Mouse (Mus musculus) limb, embryonic 14.5 days (tissue): ENCODE measurements at regions not wholly inside any gene's neighbourhood (a gene's known extent, or its start where the extent isn't known, plus 50 kb on each side); places are given as distances from the start of the nearest gene placed in this dataset.

ENCODE experiments used
- ATAC-seq: fragments of 200-750 bp; cut with Nextera tagmentation; 2 replicates; pipeline ENCODE4 v1.8.0; 2017; ENCODE audit warnings: low read depth, moderate number of reproducible peaks, moderate TSS enrichment; ENCODE audit not compliant: low FRiP score
- DNase-seq: peaks from one replicate; pipeline ENCODE4 v3.0.0-alpha.2; 2015; ENCODE audit warnings: low spot score
- H3K27ac ChIP-seq: fragments of 300-500 bp; sonication (generic); replicated peaks from 2 replicates; pipeline ENCODE4 v1.5.1; 2014; ENCODE audit warnings: low read depth, mild to moderate bottlenecking, low read length, moderate library complexity, mixed read lengths
- H3K27me3 ChIP-seq: fragments of 300-500 bp; sonication (generic); 2 replicates; pipeline ENCODE4 v1.6.1; 2014; ENCODE audit warnings: low read length, mixed read lengths; ENCODE audit not compliant: control insufficient read depth, insufficient read depth
- H3K36me3 ChIP-seq: fragments of 300-500 bp; sonication (generic); 2 replicates; pipeline ENCODE4 v1.6.1; 2014; ENCODE audit warnings: mild to moderate bottlenecking, low read length, moderate library complexity, mixed read lengths; ENCODE audit not compliant: control insufficient read depth, insufficient read depth
- H3K4me1 ChIP-seq: fragments of 300-500 bp; sonication (generic); 2 replicates; pipeline ENCODE4 v1.6.1; 2014; ENCODE audit warnings: antibody characterized with exemption, low read length, mixed read lengths; ENCODE audit not compliant: control insufficient read depth, insufficient read depth
- H3K4me2 ChIP-seq: fragments of 300-500 bp; sonication (generic); replicated peaks from 2 replicates; pipeline ENCODE4 v1.6.1; 2014; ENCODE audit warnings: low read depth, mild to moderate bottlenecking, low read length, moderate library complexity; ENCODE audit not compliant: severe bottlenecking
- H3K4me3 ChIP-seq: fragments of 300-500 bp; sonication (generic); replicated peaks from 2 replicates; pipeline ENCODE4 v1.5.1; 2014; ENCODE audit warnings: low read length
- H3K9ac ChIP-seq: fragments of 300-500 bp; sonication (generic); 2 replicates; pipeline ENCODE4 v1.6.1; 2014; ENCODE audit warnings: mild to moderate bottlenecking, low read depth, low read length, moderate library complexity; ENCODE audit not compliant: severe bottlenecking
- H3K9me3 ChIP-seq: fragments of 300-500 bp; sonication (generic); 2 replicates; pipeline ENCODE4 v1.6.1; 2016; ENCODE audit warnings: low read length; ENCODE audit not compliant: control insufficient read depth
- POLR2A ChIP-seq: fragments of 200-500 bp; IDR thresholded peaks from 2 replicates; pipeline ENCODE4 v1.8.0; 2012; ENCODE audit warnings: inconsistent platforms, mild to moderate bottlenecking, moderate library complexity, borderline replicate concordance; ENCODE audit not compliant: insufficient read depth, insufficient read length; ENCODE audit errors: extremely low read depth
- WGBS: fragments of 180-500 bp; shearing (Covaris S2); extraction: QIAGEN DNeasy Blood & Tissue Kit; methylation state at CpG from one replicate; pipeline ENCODE4 v1.1.7; 2014; 5-methylcytosine and 5-hydroxymethylcytosine counted together

DNA sequence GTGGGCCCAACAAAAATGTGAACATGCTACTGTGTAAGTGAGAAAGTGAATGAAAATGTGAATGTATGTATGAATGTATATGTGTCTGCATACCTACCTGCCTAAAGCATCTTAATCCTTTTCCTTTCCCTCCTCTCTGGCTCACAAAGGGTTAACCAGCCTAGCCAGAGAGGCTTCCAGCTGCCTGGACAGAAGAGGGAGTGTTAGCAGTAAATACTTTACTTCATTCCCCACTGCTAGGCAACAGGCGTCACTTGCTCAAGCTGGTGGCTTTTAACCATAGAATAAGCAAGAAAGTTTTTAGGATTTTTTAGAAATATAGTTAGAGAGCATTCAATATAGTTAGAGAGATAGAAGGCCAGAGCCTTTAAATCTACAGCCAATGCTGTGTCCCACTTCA lies 363.6 kb downstream of the Rps24 start:
- peak overlapping the region; percentile 59; the same call in 1 of the 2 replicates for H3K27ac ChIP-seq
- no peaks in the 10 kb centered on the region for H3K27me3 ChIP-seq

DNA sequence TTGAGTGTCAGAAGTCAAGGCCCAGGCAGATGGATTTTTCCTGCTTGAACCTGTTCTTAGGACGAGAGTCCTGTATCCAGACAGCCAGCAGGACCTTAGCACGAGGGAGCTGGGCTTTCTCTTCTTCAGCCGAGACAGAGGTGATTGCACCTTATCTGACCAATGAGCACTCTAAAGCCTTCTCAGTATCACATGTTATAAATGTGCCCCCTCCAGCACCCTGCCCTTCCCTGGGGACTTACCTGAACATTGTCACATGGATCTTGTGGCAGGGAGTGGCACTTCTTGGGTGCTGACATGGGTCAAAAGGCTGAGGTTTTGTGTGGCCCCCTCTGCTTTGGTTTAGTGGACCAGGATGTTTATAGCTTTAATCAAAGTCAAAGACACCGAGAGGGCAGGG lies 367.5 kb downstream of the Rps24 start:
- WGBS, result 34% methylated on average over 4 of the region's 4 CpGs
- Histone ChIP-seq H3K4me2 (no peak overlapping the region), H3K4me1 (peaks cover 14% of the 10 kb centered on the region), H3K4me3 (no peak overlapping the region), H3K36me3 (no peaks in the 10 kb centered on the region), H3K27ac (no peak overlapping the region), H3K9me3 (no peaks in the 10 kb centered on the region), H3K9ac (no peak overlapping the region), H3K27me3 (no peaks in the 10 kb centered on the region)
- no peak for TF ChIP-seq POLR2A
- DNase-seq (no peak), ATAC-seq (no peak)

More for the DNA sequence above, 363.6 kb downstream of the Rps24 start:
- WGBS, result 20% methylated on average over 1 of the region's 1 CpGs
- ATAC-seq, result peak; percentile 53; the same call in 1 of the 2 replicates
- H3K9me3 ChIP-seq, result no peaks in the 10 kb centered on the region
- no peak for TF ChIP-seq POLR2A
- H3K4me3 ChIP-seq, result no peak overlapping the region
- H3K36me3 ChIP-seq, result no peaks in the 10 kb centered on the region
- H3K4me1 ChIP-seq, result peaks cover 14% of the 10 kb centered on the region
- DNase-seq, result no peak
- no peak overlapping the region for H3K4me2 ChIP-seq
- H3K9ac ChIP-seq, result no peak overlapping the region

DNA sequence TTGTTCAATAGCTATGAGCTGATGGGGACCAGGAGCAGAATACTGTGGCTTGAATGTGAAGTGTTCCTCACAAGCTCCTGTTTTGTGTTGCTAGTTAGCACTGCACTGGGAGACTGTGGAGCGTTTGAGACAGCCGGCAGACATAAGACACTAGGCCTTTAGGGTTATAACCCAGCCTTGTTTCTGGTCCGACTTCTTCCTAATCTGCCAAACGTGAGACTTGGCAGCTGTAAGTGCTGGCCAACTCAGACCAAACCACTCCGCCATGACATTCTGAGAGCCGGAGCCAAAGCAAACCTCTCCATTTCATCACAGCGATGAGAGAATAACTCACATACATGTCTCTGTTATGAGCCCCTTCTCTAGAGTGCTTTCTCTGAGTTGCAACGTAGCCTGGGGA lies 375.2 kb downstream of the Rps24 start:
- H3K27me3 ChIP-seq, result no peaks in the 10 kb centered on the region
- no peak for DNase-seq
- no peak for TF ChIP-seq POLR2A
- WGBS, result 63% methylated on average over 8 of the region's 8 CpGs
- no peaks in the 10 kb centered on the region for H3K9me3 ChIP-seq
- no peaks in the 10 kb centered on the region for H3K36me3 ChIP-seq
- no peak overlapping the region for H3K27ac ChIP-seq
- H3K4me2 ChIP-seq, result no peak overlapping the region
- H3K9ac ChIP-seq, result no peak overlapping the region
- no peak overlapping the region for H3K4me3 ChIP-seq
- H3K4me1 ChIP-seq, result peaks cover 13% of the 10 kb centered on the region
- ATAC-seq, result no peak

DNA sequence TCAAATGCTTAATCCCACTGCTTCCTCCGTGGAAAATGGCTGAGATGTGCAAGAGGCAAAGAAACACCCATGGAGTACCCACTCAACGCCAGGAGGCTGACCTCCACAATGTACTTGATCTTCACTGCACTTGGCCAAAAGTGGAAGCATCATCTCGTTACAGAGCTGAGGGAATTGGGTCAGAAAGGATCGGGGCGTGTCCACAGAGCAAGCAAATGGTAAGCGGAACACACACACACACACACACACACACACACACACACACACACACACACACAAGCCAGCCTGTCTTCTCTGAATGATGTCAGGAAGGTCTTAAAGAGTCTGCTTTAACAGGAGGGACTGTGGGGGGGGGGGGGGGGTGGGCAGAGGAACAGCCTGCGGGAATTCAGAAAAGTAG lies 375.7 kb downstream of the Rps24 start:
- no peaks in the 10 kb centered on the region for H3K36me3 ChIP-seq
- no peak overlapping the region for H3K9ac ChIP-seq
- WGBS, result 78% methylated on average over 6 of the region's 7 CpGs
- no peaks in the 10 kb centered on the region for H3K9me3 ChIP-seq
- H3K4me1 ChIP-seq, result peaks cover 13% of the 10 kb centered on the region
- no peaks in the 10 kb centered on the region for H3K27me3 ChIP-seq
- H3K4me2 ChIP-seq, result no peak overlapping the region
- H3K27ac ChIP-seq, result no peak overlapping the region; the same call in 1 of the 2 replicates
- no peak for ATAC-seq
- H3K4me3 ChIP-seq, result no peak overlapping the region
- no peak for DNase-seq
- TF ChIP-seq POLR2A, result no peak

DNA sequence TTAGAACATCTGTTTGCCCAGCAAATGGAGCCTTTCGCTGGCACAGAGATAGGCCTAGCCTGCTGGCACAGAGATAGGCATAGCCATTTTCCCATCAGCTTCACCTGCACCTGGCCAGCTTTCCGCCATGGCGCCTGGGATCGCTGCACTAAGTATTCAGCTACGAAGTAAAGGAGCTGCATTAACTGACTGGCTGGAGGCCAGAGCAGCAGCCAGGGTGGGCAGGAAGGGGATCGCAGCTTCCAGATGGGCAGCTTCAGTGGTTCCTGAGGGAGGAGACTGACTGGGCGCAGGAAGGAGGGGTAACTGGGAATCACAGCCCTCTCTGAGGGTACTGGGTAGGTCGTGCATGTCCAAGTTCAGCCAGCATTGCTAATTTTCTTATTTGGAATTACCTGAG lies 376.2 kb downstream of the Rps24 start:
- WGBS, result 47% methylated on average over 8 of the region's 8 CpGs
- H3K27me3 ChIP-seq, result no peaks in the 10 kb centered on the region
- DNase-seq (peak; percentile 21), ATAC-seq (no peak)
- H3K4me1 ChIP-seq, result peaks cover 14% of the 10 kb centered on the region
- no peaks in the 10 kb centered on the region for H3K36me3 ChIP-seq
- H3K9me3 ChIP-seq, result no peaks in the 10 kb centered on the region
- no peak for TF ChIP-seq POLR2A
- no peak overlapping the region; the same call in 1 of the 2 replicates for H3K27ac ChIP-seq
- no peak overlapping the region for H3K4me2 ChIP-seq
- H3K9ac ChIP-seq, result no peak overlapping the region
- no peak overlapping the region for H3K4me3 ChIP-seq
